Mouse (Mus musculus) skeletal muscle tissue, adult 2 months (tissue): Measurements from ENCODE around the gene Kdm1a.

Experiments
- DNase-seq: peaks from one replicate; pipeline ENCODE4 v3.0.0-alpha.2; 2012; ENCODE audit warnings: low read depth, low spot score

The Kdm1a gene

DNA sequence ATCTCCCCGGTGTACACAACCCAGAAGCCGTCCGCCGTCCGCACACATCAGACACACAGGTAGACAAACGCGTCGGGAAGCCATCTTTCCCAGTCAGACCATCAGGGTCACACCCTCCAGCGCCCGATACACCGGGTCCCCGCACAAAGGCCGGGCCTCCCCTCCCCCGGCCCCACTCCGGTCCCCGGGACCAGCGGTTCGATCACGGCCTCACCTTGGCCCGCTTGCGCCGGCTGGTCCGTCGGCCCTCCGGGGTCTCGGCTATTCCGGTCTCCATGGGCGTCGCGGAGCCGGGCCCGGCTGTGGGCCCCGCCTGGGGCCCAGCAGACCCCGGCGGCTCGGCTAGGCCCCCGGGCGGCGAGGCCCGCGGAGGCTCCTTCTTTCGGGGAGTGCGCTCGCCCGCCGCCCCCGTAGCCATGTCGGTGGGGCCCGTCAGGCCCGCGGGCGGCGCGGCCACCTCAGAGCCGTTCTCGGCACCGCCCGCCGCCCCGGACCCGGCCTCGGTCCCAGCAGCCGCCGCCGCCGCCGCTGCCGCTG lies 437 bp downstream of the Kdm1a start:
- no peak for DNase-seq

GRCm38 (mm10) chr4:136601476-136601875 lies 1.0 kb downstream of the Kdm1a start:
- peak; percentile 18 for DNase-seq

- no peak for DNase-seq
Observed at GRCm38 (mm10) chr4:136600536-136600935, 2.0 kb downstream of the Kdm1a start.

GRCm38 (mm10) chr4:136599869-136600268 lies 2.7 kb downstream of the Kdm1a start:
- no peak for DNase-seq

DNA sequence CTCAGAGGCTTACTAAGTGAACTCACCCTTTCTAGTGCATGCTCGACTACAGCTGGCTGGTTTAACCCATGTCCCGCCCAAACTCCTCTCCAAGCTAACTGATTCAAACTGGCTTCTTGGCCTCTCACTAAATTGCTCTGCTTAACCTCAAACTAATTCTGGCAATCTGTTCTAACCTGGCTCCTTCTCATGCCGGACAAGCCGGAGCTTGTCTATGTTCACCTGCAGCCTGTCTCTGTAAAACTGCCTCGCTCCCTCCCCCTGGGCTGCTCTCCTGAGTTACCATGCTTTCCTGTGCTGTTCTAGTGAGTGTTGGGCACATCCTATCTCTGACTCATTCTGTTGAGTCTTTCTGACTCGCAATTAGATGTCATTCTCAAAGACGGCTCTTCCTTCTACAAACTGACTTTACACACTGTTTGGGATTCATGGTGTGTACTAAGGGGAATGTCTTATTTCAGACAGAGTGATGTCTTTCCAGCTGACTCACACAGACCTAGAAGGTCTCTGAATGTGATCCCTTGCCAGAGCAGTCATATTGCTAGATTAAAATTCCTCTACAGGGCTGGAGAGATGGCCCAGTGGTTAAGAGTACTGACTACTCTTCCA lies 4.2 kb downstream of the Kdm1a start:
- DNase-seq = no peak

GRCm38 (mm10) chr4:136595221-136595620 lies 7.3 kb downstream of the Kdm1a start:
- no peak for DNase-seq

GRCm38 (mm10) chr4:136594006-136594405 lies 8.5 kb downstream of the Kdm1a start:
- DNase-seq = no peak

DNA sequence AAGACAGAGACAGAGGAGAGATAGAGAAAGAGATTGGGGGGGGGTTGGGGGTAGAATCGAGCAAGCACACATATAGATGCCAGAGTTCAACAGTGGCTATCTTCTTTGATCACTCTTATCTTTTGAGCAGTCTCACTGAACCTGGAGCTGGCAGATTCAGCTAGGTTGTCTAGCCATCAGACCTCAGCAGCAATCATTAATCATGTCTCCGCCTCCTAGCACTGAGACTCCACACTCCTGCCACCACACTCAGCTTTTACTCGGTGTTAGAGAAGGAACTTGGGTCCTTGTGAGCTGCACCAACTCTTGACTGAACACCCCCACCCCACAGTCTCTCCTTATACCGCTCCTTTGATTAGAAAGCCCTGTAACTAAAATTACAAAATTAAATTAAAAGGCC lies 10.4 kb downstream of the Kdm1a start:
- DNase-seq = no peak

- DNase-seq = no peak
Observed at GRCm38 (mm10) chr4:136588003-136588402, 14.5 kb downstream of the Kdm1a start.

DNA sequence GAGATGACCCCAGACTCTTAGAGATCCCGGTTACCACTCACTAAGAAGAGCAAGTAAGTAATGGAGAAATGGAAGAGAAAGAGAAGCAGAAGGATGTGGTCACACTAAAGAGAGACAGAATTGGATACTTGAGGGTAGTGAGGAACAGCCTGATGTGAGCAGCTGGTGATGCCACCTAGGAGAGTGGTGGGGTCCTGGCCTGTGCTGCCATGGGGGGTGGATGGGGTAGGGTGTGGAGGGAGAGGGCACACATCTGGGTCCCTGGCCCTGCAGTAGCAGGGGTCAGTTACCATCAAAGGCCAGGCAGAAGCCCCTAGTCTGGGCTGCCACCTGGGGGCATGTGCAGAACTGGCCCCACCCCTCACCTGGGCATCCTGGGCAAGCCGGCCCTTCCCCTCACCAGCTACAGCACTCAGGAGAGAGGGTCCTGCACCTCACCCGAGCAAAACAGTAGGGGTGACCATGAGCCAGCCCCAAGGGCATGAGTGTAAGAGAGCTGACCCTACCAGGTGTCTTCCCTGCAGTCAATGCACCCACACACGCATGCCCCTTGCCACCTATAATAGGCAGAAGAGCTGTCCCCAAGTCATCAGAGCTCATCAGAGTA lies 15.2 kb downstream of the Kdm1a start:
- DNase-seq = no peak

DNA sequence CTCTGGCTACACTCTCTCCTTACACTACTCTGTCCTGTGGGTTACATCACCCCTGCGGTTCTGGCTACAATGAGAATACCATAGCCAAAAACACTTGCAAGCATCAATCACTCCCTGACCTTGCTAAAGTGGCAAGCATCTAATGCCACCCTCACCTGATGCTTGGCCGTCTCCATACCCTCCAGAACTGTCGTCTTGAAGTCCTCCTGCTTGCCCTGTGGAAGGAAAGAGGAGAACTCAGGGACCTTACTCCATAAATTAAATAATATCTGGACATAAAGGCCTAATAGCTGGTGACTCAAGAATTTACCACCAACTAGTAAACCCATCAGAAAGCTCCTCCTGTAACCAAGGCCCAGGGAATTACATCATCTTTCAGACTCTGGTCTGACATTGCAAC lies 20.6 kb downstream of the Kdm1a start:
- no peak for DNase-seq

DNA sequence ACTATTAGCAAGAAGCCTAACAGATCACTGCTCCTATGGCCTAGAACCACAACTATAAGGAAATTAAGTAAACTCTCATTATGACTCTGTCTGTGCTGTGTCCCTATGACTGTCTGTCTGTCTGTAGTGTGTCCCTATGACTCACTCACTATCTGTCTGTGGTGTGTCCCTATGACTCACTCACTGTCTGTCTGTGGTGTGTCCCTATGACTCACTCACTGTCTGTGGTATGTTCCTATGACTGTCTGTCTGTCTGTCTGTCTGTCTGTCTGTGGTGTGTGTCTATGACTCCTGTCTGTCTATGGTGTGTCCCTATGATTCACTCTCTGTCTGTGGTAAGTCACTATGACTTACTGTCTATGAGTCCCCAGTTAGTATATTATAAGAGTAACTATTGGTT lies 32.5 kb downstream of the Kdm1a start:
- DNase-seq = no peak

DNA sequence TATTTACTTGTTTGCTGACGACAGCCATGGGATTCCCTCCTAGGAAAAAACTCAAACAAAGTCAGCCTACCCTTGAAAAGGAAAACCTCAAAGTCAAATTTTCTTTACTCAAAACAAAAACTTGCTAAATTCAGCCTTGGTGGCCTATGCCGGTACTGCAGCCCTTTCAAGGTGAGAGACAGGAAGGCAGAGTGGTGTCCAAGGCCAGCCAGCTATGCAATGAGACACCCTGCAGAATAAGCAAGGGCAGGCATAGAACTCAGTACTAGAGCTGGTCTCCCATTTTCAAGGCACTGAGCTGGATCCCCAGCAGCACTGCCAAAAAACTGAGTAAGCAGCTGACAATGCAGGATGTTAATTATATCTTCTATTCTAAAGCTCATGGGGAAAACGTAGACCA lies 33.9 kb downstream of the Kdm1a start:
- DNase-seq = no peak

DNA sequence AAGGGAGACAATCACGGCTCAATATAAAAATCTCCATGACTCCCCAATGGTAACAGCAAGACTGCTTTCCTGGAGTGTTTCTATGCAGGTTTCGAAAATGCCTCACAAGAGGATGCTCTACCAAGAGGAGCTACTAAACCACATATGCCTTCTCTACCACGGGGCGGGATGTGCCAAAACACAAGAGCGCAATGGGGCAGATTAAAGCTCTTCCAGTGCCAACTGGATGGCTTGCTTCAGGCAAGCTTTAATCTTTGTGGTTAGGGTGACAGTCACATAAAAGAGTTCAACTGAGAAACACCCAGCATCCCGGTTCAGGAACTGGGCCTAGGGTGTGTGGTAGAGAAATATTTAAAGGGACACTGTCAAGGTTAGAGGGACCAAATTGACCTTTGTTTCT lies 39.8 kb downstream of the Kdm1a start:
- DNase-seq = no peak

DNA sequence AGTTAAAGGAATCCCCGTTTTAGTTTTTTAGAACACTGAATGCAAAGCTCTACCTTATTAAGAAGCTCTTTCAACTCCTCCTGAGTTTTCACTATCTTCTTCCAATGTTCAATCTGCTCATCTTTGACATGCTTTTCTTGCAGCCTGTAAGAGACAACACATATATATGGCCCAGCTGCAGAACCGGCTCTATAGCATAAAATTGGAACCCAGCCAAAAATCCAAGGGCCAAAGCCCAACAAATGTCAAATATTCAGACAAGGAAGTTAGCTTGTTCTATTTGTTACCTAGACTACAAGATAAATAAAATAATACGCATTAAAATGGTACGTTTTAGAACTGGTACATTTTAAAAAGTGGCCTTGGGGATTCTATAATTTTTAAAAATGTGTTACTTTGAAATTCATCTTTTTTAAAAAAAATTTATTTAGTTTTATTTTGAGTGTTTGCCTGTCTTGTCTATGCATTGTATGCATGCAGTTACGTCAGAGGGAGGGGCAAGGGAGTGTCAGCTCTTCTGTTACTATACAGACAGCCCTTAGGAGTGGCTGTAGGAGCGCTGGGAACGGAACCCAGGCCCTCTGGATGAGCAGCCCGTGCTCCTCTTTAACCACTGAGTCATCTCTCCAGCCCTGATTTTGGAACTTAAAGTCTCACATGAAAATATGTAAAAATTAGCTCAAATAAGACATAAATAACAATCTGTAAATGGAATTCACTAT lies 42.1 kb downstream of the Kdm1a start:
- DNase-seq = no peak

DNA sequence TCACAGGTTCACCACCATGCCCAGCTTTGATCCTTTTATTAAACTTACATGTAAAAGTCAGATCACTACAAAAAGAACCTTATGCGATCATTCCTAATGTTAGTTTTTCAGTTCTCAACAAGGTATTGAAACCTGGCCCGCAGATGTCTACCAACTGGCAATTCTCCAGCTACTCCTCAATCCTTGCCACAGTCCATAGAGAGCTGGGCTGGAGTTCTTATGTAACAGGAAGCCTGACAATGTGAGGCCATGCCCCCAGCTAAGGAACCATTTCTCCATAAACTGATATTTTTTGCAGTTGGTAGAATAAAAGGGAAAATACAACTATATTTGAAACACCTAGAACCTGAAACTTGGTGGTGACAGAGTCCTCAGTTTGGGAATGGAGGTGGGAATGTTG lies 42.8 kb downstream of the Kdm1a start:
- no peak for DNase-seq

GRCm38 (mm10) chr4:136557638-136558037 lies 44.9 kb downstream of the Kdm1a start:
- DNase-seq = no peak

GRCm38 (mm10) chr4:136553108-136553507 lies 49.4 kb downstream of the Kdm1a start:
- DNase-seq = no peak

DNA sequence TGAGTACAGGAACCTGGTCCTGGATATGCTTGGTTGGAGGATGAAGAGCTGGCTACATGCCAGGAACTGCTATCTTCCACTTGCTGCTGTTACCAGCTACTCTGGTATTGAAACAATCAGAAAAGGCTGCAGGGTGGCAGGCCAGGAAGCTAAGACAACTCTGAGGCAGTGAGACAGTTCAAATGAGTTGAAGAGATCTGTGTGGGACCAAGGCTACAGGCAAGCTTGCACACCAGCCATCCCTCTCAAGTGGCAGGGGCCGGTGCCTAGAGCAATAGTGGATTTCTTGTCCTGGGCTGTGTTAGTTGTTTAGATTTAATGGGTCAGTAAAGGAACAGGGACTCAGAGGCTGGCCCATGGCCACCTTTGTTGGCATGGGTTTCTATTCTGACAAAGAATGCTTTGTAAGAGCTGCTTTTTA lies 54.1 kb downstream of the Kdm1a start:
- DNase-seq = no peak

DNA sequence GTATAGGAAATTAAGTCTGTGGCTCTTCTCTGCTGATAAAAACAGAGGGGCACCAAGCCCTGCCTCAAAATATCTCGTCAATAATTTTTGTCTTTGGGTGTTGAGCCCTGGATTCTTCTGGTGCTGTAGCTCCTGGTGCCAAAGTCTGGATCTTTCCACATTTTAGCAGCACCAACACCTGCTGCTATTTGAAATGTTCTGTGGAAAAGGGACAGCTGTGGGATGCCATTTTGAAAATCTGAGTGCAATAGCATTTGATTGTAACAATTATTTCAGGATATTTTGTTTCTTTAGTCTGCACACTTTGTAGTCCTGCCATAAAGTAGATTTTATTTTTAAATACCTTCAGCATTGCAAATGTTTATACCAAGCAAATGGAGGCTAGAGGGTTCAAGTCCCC lies 54.8 kb downstream of the Kdm1a start:
- DNase-seq = no peak

DNA sequence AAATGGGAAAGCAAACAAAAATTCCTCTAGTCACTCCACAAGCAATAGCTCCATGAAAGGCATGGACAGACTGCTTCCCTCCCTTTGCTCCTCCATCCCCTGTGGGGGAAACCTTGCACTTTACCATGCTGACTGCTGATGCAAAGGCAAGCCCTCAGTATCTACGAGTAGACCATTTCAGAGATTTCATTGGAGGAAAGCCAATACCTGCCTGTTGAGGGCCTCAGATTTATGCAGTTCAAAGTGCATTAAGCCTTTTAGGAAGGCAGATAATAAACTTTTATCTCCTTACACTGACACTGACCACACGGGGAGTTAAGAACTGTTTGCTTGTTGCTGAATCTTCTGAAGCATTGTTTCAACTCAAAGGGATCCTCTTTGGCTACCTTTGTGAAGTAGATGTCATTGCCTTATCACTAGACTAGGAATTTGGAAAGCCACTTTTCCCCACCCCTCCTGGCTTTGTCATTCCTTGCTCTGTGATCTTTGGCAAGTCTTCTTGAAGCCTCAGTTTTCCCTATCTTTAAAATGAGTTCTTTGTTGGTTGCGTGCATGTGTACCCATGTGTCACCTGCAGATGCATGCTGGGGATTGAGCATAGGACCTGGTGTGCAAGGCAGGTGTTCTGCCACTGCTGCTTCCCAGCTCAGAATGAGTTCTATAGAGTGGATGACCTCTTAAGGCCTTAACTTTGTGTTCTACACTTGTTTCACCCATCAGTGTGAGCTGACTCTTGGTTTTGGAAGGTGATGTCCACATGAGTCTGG lies 56.1 kb downstream of the Kdm1a start:
- DNase-seq = no peak

DNA sequence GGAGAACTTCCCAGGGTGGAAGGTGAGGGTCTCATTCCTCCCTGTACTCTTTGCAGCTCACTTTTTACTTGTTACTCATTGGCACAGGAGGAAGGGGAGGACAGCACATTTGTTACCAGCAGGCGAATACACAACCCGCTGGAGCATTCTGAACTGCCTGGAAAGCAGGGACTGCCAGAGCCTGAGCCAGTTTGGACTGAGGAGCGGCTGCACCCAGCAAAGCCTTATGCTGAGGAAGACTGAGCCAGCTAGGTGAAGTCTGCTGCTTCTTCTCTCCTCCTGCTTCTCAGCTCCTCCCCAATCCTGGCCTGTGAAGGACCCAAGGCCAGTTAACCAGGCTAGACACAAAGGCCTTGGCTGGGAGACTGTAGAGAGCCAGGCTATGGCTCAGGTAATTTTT lies 57.4 kb downstream of the Kdm1a start:
- DNase-seq = no peak
